Mouse (Mus musculus): ENCODE measurements around the gene Mtfr1l. TPM values are rescaled to one million over a fixed set of nuclear protein-coding genes. Genes with fewer than 3 reads are reported as not detected.
"Not testable (repeated sequence)": the region's sequence is repeated elsewhere in the genome, so short reads cannot be mapped to it uniquely, and the experiment has no call there.

Gene Mtfr1l
- total RNA-seq, 2 experiments from 2014 or later: 113 to 118 TPM

DNA sequence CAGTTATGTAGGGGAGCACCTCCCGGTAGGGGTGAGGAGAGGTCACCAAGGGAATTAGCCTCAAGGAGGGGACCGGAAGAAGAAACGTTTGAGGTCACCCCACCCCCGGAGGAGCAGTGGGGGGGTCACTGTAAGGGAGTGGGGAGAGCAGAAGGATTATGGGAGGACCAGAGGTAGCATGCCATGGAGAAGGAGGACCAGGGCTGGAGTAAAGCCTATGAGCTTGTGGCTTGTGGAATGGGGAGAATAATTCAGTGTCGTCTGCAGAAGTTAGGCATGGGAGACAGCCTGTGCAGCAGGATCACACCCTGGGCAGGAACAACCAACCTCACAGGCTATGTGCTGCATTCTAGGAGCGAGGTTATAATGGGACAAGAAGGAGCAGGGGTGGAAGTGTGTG lies 38.0 kb downstream of the Mtfr1l start:
- intact Hi-C loops (cut with DNase I; ENCODE audit: low total_unique reads): no loop called here

DNA sequence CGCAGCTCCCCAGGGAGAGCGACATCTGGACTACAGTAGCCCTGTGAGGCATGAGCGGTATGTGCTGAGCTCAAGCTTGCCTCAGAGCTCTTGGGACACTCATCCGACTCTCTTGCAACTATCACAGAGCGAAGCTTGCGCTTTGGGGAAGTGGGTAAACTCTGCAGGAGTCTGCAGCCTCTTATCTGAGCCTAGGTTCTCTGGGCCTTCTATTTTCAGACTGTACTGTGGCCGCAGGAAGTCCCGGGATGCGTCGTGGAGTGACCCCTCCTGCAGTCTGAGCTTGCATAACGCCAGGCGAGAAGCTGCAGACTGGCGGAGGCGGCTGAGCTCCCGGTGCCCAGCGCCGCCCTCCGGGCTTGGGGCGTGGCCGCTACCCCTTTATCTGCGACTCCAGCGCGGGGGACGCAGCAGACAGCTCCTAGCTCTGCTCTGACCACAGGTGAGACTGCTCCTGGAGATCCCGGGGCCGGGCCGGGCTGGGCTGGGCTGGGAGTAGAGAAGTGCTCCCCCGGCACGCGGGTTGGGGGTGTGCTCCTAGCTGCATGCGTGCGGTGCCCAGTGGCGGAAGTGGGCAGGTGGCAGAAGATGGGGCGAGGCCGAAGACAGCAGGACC lies 38.5 kb downstream of the Mtfr1l start, which contains the start of gene Paqr7:
Gene Paqr7 (plus strand): TSS at position 103 of the 616 bp plus-strand sequence.
- intact Hi-C loops (cut with DNase I; ENCODE audit: low total_unique reads): no loop called here
- peak; percentile 70 for DNase-seq

More for the DNA sequence above, 38.0 kb downstream of the Mtfr1l start:
- no peak for DNase-seq

DNA sequence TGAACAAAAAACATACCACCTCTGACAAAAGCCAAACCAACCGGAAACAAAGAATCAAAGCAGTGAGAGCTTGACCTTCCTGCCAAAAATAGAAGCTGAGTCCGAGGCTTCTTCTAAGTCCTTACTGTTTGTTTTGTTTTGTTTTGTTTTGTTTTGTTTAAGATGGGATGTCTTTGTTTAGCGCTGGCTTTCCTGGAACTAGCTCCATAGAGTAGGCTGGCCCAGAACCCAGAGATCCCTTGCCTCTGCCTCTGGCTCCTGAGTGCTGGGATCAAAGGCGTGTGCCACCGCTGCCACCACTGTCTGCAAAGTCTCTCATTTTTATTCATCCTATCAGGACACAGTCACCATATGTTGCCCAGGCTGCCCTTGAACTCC lies 39.7 kb downstream of the Mtfr1l start:
- intact Hi-C loops (cut with DNase I; ENCODE audit: low total_unique reads): no loop called here
- no peak for DNase-seq

GRCm38 (mm10) chr4:134494780-134495545 lies 40.2 kb downstream of the Mtfr1l start:
- no peak for DNase-seq
- intact Hi-C loops (cut with DNase I; ENCODE audit: low total_unique reads): no loop called here

DNA sequence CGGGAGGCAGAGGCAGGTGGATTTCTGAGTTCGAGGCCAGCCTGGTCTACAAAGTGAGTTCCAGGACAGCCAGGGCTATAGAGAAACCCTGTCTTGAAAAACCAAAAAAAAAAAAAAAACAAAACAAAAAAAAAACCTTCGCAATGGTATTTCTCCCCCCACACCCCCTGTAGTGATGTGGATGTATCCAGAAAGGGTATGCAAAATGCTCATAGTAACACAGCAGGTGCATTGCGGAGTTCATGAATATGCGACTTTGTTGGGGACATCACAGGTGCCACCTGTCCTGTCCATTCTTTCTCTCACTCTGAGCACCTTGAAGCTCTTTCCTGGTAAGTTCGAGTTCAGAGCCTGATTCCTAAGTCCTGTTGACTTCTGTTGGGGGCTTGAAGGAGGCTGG lies 41.0 kb downstream of the Mtfr1l start:
- DNase-seq; intact Hi-C loops (cut with DNase I; ENCODE audit: low total_unique reads): not testable (repeated sequence)

GRCm38 (mm10) chr4:134491716-134492115 lies 43.5 kb downstream of the Mtfr1l start:
- intact Hi-C loops (cut with DNase I; ENCODE audit: low total_unique reads): no loop called here
- DNase-seq: no peak

GRCm38 (mm10) chr4:134489986-134490665 lies 45.1 kb downstream of the Mtfr1l start:
- DNase-seq: no peak
- intact Hi-C loops (cut with DNase I; ENCODE audit: low total_unique reads): loop anchor here (10.0 kb wide), 1 partner anchor 235 kb away; the partner anchor contains the start of gene Grrp1

DNA sequence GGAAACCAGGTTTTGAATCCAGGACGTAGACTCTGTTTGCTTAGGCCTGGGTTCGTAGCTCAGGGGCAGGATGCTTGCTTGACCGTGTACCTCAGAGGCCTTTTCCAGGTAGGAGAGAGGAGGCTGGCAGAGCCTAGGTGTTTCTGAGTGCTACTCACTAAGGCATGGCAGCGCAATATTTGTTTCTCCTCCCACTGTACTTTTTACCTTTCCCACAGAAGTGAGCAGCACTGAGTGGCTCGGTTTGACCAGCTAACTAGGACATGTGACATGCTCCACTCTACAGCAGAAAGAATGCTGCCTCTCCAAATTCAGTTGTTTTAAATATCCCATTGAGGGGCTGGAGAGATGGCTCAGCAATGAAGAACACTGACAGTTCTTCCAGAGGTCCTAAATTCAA lies 47.0 kb downstream of the Mtfr1l start:
- intact Hi-C loops (cut with DNase I; ENCODE audit: low total_unique reads): loop anchor here (10.0 kb wide), 1 partner anchor 233 kb away; the partner anchor contains the start of gene Grrp1
- DNase-seq: no peak

- intact Hi-C loops (cut with DNase I; ENCODE audit: low total_unique reads): loop anchor here (10.0 kb wide), 1 partner anchor 231 kb away; the partner anchor contains the start of gene Grrp1
- no peak for DNase-seq
Measured at GRCm38 (mm10) chr4:134485151-134485900, 49.9 kb downstream of the Mtfr1l start.

DNA sequence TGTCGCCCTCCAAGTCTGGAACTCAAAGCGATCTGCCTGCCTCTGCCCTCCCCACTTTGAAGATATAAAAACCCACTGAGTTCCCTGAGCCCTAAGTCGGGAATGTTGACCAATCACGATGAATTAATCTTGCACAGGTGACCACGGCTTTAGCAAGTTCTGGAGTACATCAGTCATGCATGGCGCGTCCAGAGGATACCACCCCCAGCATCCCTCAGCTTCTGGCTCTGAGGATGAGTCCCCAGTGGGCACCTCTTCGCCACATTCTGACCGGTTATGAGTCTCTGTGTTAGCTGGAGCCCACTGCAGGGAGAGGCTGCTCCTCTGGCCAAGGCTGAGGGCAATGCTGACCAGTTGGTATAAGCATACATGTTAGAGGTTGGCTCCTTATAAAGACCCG lies 51.0 kb downstream of the Mtfr1l start:
- intact Hi-C loops (cut with DNase I; ENCODE audit: low total_unique reads): loop anchor here (10.0 kb wide), 1 partner anchor 229 kb away; the partner anchor contains the start of gene Grrp1
- DNase-seq: no peak

DNA sequence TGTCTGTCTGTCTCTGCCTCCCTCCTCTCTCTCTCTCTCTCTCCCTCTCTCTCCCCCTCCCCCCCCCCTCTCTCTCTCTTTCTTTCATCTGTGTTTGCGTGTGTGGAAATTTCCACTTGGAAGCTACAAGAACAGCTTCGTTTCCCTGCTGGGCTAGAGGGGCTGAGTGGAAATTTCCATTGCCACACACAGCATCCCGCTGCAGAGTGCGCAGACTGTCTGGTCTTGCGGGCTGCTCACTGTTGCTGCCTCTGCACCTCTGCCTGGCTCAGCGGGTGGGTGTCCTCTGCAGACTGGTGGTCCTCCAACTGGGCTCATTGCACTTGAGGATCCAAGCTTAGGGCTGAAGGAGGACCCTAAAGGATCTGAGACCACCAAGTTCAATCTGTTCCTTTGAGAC lies 51.5 kb downstream of the Mtfr1l start:
- DNase-seq: no peak
- intact Hi-C loops (cut with DNase I; ENCODE audit: low total_unique reads): loop anchor here (10.0 kb wide), 1 partner anchor 229 kb away; the partner anchor contains the start of gene Grrp1

DNA sequence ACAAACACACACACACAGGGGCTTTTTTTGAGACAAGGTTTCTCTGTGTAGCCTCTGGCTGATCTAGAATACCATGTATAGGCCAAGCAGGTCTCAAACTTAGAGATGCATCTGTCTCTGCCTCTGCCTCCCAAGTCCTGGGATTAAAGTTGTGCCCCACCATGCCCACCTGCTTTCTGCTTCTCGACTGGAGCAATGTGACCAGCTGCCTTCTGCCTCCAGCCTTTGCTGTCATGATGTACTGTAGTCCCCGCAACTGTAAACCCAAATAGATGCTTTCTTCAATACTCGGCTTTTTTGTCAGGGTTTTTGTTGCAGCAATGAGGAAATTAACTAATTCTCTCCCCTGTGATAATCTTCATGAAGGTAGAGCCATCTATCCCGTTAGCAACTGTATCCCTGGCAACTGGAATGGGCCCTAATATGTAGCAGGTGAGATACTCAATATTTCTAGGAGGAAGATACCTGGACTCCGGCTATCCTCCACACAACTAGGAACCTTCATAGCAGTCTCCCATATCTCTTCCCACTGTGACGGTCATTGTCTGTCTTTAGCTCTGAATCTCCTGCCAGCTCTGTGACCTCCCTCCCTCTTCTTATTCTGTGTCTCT lies 52.0 kb downstream of the Mtfr1l start:
- no peak for DNase-seq
- intact Hi-C loops (cut with DNase I; ENCODE audit: low total_unique reads): loop anchor here (10.0 kb wide), 1 partner anchor 228 kb away; the partner anchor contains the start of gene Grrp1

DNA sequence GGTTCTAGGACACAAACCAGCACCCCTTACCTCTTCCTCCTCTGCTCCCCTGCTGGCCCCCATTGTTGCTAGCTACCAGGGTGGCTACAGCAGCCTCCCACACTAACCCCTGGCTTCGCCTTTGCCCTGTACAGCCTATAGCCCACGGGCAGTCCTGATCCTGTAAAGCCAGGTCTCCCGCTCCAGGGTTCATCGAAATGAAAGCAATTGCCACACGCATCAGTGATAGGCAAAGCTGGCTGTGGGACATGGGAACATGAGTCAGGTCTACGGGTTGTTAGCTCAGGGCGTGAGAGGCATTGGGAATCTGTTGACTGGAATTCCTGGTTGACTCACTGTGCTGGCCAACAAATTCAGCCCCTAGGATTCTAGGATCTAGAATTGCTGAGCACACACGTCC lies 52.7 kb downstream of the Mtfr1l start:
- intact Hi-C loops (cut with DNase I; ENCODE audit: low total_unique reads): loop anchor here (10.0 kb wide), 1 partner anchor 228 kb away; the partner anchor contains the start of gene Grrp1
- DNase-seq: no peak

GRCm38 (mm10) chr4:134481270-134481669 lies 53.9 kb downstream of the Mtfr1l start:
- intact Hi-C loops (cut with DNase I; ENCODE audit: low total_unique reads): loop anchor here (10.0 kb wide), 1 partner anchor 226 kb away; the partner anchor contains the start of gene Grrp1
- no peak for DNase-seq

- intact Hi-C loops (cut with DNase I; ENCODE audit: low total_unique reads): loop anchor here (10.0 kb wide), 1 partner anchor 226 kb away; the partner anchor contains the start of gene Grrp1
- DNase-seq: peak; percentile 75
Measured at GRCm38 (mm10) chr4:134480864-134481263, 54.3 kb downstream of the Mtfr1l start.

DNA sequence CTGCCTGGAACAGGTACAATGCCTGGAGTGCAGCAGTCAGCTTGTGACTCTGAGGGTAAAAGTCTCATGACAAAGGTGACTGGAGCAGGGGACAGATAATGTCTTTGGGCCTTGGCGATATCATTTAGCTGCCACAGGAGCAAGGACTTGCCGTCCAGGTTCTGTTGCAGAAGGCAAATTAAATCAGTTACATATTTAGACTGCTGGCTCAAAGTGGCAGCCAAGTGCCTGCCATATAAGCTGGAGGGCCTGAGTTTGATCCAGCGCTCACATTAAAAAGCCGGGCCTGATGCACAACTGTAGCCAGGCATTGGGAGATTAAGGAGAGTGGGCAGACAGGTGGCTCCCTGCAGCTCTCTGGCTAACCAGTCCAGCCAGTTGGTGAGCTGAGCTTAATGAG lies 55.3 kb downstream of the Mtfr1l start:
- no peak for DNase-seq
- intact Hi-C loops (cut with DNase I; ENCODE audit: low total_unique reads): loop anchor here (2.0 to 10.0 kb wide), 2 partner anchors 85 to 225 kb away; partner anchors contain the start of gene Grrp1

DNA sequence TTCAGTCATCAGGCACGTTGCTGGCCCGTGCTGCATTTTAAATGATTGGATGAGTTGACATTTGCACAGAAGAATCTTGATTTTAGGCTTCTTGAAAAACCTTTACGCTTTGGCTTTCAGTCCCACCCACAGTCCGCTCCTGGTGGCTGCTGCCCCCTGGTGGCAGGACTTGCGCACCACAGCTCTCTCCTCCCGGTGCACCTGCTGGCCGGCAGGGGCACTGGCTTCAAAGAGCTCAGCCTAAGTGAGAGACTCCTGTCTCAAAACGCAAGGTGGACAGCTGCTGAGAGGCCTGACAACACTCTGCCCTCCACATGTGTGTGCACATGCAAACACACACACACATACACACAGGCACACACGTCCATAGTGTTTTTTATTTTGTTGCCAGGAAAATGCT lies 57.2 kb downstream of the Mtfr1l start:
- peak; percentile 88 for DNase-seq
- intact Hi-C loops (cut with DNase I; ENCODE audit: low total_unique reads): loop anchor here (2.0 kb wide), 1 partner anchor 83 kb away; no protein-coding TSS in a partner anchor

GRCm38 (mm10) chr4:134476899-134477298 lies 58.3 kb downstream of the Mtfr1l start:
- intact Hi-C loops (cut with DNase I; ENCODE audit: low total_unique reads): no loop called here
- DNase-seq: no peak
